Mouse (Mus musculus) heart, postnatal 10 days (tissue): ENCODE measurements at regions not wholly inside any gene's neighbourhood (a gene's known extent, or its start where the extent isn't known, plus 50 kb on each side); places are given as distances from the start of the nearest gene placed in this dataset.
"Not testable (repeated sequence)": the region's sequence is repeated elsewhere in the genome, so short reads cannot be mapped to it uniquely, and the experiment has no call there.

Experiments
- DNase-seq, 2 experiments: peaks; one replicate each; pipeline ENCODE4 v3.0.0; 2021
- intact Hi-C: fragments of 180-260 bp; cut with DNase I; formaldehyde crosslinking; loops from one replicate; pipeline ENCODE4 v1.15.1; 2025

DNA sequence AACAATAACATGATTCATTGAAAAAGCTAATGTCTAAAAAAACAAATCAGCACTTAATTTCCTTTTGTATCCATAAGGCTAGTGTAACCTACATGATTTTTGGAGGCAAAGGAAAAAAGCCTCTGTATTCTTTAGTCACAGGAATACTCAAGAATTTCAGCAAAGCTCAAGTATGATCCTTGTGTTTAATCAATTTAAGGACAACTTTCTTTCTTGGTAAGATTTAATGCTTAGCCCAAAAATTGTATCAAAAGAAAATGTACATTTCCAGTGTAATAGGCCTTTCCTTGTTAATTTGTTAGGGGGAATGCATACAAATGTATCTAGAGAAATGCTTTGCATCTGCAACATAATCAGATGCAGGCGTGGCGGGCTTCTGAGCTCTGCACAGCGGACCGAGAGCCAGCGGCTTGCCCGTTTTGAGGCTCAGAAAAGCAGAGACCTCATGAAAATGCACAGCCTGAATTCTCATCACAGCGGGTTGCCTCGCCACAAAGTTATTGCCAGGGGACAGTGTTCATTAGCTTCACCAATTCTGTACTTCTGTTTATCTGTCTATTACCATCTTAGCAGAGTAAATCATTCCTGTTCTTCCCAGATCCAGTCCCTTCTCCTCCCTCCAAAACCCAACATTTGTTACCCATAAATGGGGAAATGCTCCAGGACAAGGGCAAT is 133.2 kb upstream of the Kiz start:
- intact Hi-C loops = no loop called here

DNA sequence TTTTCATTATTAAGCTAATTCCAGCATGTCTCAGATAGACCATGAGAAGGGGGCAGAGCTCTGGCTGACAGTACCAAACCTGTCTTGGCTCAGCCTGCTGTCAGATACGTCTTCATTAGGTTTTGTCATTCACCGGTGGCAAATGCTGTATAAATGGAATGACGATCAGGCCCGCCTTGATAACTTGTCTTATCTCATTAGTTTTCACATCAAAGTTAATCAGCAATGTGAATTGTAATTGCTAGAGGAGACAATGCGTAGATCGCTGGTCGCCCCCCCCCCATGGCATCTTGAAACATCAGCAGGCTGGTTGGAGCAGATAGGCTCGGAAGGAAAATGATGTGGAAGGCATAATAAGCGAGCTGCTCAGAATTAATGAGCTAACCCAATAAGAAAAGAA is 132.5 kb upstream of the Kiz start:
- intact Hi-C loops = no loop called here
- no peak for DNase-seq

More for the DNA sequence above, 133.2 kb upstream of the Kiz start:
- no peak for DNase-seq

DNA sequence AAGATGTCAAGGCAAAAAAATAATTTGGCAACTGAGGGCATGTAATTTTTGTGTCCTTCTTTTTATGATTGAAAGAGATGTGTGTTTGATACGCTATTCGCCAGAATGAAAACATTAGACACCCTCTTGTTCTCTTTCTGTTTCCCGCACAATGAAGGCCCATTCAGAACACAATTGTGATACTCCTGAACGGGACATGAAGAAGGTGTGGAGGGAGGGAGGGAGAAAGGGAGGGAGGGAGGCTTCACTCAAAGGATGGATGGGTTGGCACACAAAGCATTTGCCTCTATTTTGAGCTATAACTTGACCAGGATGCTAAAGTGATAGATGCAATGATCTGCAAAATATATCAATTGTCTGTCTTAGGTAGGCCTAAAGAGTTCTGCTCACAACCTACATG is 132.0 kb upstream of the Kiz start:
- no peak for DNase-seq
- intact Hi-C loops = no loop called here

DNA sequence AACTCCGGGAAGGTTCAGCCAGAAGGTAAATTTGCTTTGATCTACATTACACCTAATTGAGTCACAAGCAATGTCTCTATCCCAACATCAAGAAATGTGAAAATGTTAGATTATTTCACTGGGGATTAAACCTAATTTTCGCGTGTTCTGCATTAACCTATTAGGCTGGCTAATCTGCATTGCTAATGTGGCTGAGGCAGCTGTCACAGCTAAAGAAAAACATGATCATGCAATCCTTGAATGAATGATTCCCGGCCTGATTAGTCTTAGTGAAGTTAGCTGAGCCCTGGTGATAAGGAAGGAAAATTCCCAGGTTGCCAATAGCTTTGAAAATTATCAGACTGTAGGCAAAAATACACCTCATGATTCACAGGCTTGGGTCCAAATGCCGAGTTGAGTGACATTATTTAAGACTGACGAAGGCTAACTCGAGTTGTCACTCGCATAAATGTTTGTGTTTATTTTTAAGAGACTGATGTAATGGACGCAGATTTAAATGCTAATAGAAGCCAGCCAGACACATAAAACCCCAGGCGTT is 131.5 kb upstream of the Kiz start:
- intact Hi-C loops = no loop called here
- no peak for DNase-seq

DNA sequence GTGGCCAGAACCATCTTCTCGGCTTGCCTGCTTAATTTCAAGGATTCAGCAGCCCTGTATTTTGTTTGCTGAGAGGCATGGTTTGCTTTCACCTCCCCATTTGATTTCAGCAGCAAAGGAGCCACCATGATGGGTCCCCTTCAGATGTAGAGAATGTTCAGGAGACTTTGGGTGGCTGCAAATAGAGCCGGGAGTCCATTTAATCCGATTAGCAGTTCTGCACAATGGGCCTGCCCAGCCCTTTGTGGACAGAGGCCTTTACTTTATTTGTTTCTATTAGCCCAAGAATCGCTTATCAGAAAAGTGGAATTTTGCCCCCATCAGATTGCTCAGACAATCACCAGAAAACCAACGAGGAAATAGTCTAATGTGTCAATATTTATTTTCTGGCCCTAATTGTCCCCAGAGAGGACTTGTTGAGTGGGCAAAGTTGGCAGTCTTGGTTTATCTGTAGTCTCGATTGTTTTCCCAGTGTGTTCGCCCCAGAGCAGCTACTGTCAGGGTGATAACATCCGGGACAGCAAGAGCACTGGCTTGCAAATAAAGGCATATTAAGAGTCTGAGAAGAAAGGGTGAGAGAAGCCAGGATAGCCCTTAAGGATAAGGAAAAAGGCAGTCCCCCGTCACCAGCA is 130.6 kb upstream of the Kiz start:
- no peak for DNase-seq
- intact Hi-C loops = no loop called here

DNA sequence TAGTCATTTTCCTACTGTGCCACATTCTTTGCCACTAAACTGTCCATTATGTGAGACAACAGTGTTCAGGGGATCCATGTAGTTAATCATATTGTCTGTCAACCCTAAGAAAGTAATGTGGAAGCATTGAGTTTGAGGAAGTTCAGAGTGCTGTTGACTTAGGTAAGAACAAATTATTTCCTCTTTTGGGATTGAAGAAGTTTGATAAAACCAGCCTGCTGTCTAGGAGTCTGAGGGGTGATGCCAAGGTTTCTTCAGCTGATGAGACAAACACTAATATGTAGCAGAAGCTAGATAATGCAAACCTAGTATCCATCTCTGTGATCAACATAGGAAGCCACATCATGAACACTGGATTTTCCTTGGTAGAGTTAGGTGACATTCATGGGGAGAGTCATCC is 127.0 kb upstream of the Kiz start:
- no peak for DNase-seq

DNA sequence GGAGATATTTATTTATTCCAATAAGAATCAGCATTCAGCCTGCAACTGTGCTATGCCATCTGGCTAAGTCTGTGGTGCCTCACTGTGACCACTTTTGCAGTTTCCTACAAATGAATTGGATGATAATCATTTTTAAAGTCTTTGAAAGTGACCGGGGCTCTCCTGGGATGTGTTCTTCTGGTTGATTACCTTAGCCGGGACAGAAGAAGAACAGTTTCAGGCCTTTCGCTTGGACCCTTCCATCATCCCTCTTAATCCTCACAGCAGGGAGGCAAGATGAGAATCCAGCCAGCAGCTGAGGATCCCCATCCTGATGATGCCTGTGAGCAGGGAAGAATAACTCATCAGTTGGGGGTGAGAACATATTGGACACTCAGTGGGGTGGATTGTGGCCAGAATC is 124.6 kb upstream of the Kiz start:
- no peak for DNase-seq
- intact Hi-C loops = no loop called here

More for the DNA sequence above, 127.0 kb upstream of the Kiz start:
- intact Hi-C loops = no loop called here

DNA sequence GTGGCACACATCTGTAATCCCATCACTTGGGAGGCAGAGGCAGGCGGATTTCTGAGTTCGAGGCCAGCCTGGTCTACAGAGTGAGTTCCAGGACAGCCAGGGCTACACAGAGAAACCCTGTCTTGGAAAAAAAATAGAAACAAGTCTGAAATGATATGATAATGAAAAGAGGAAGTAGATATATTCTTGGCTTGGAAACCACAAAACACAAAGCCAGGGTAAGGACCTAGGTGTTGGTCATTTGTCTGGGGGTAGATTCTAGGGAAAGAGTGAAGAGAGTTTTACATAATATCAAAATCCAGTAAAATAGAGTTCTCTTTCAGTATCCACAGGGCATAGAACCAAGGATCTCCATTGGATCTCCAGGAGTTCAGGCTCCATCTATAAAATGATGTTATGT is 122.8 kb upstream of the Kiz start:
- DNase-seq, intact Hi-C loops: not testable (repeated sequence)

DNA sequence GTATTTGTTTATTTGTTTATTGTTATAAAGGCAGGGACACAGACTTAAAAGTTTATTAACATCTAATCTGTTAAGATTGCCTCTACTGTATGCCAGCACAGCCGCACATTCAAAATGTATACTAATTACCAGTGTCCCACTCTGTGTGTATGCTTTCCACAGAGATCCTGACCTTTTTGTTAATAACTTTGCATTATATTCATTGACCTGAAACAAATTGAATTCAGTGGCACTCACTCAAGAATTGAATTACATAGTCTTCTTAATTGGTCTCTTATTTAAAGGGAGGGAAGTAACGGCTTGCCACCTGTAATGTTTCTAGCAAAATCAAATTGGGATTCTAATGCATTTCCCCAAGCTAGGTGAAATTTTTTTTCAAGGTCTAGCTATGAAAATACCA is 111.3 kb upstream of the Kiz start:
- intact Hi-C loops = no loop called here
- DNase-seq = no peak

DNA sequence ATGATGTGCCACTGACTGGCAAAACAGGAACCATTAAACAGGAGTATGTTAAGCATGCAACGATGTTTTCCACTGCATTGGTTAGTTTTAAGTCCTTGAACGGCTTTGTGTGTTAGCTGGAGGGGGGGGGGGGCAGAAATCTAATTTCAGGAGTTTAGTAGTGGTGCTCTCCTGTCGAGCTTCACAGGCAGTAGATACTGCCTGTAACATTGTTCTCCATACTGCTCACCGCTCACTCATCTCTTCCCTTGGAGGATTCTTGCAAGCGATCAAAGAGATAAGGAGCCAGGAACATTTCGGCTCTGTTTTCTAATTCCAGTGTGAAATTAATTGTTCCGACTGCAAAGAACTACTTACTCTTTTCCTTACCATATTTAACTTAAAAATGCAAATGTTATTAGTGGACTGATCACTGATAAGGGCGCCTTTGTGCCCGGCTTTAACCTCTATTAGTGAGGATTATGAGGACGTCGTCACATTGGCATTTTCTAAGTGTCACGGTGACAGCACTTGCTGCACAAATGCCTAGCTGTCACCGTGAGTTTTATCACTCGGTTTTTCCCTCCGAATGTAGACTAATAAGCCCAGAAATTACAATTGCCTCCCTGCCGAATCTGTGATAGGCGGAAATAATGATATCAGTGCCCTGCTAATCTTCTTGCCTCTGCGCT is 110.5 kb upstream of the Kiz start:
- DNase-seq = no peak
- intact Hi-C loops = no loop called here

DNA sequence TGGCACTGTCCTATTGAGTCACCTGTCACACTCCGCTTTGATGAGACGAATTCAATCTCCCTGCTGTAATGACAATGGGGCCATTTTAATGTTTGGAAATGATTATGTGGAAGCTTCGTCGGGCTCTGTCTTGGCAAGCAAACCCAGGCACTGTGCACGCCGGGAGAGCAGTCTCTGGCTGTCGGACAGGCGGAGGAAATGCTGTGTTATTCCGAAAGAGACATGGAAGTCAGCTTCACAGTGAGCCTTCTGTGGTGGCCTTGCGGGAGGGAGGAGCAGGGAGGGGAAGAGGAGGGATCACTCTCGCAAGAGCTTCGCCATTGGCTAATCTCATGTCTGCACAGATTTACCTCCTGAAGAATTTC is 110.0 kb upstream of the Kiz start:
- peak; percentile 1 to 17 for DNase-seq
- intact Hi-C loops = no loop called here

DNA sequence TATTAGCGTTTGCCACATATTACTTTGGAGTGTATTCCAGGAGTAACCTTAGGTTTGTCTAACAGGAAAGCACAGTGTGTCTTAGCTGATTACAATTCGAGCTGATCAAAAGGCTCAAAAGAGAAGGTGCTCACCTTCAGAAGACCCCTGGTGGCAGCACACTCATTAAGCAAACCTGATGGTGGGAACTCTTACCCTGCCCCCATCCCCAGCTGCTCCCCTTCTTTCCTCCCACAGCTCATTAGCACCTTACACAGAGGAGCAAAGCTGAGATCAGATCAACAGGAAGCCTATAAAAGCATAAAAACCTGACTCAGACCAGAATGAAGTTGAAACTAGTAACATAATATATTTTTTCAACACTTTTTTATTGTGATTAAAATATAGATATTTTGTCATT is 101.7 kb upstream of the Kiz start:
- DNase-seq = no peak
- intact Hi-C loops = no loop called here

DNA sequence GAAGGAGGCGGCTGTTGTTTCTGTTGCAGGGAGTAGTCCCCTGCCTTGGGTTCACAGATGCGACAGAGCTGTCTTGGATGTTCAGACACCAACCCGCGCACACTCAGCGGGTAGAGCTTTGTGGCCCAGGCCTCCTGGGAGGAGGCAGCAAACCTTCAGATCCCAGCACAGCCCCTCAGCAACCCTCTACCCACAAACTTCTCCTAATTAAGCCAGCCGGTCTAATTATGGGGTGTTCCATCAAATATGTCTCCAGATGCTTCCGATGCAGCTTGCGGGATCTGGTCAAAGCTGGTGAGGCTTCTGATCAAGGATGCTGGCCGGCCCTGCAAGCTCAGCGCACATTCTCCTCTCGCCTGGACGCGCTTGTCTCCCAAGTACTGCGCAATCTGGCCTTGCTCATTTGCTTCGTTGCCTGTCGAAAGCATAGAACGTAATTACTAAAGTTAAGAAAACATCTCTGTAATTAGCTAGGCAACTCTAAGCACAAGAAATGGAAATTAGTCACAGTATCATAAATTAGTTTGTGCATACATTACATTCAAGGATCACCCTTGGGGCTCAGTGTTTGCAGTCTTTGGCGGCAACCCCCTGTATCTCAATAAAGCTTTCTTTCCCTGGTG is 92.0 kb upstream of the Kiz start:
- DNase-seq = no peak
- intact Hi-C loops = no loop called here

DNA sequence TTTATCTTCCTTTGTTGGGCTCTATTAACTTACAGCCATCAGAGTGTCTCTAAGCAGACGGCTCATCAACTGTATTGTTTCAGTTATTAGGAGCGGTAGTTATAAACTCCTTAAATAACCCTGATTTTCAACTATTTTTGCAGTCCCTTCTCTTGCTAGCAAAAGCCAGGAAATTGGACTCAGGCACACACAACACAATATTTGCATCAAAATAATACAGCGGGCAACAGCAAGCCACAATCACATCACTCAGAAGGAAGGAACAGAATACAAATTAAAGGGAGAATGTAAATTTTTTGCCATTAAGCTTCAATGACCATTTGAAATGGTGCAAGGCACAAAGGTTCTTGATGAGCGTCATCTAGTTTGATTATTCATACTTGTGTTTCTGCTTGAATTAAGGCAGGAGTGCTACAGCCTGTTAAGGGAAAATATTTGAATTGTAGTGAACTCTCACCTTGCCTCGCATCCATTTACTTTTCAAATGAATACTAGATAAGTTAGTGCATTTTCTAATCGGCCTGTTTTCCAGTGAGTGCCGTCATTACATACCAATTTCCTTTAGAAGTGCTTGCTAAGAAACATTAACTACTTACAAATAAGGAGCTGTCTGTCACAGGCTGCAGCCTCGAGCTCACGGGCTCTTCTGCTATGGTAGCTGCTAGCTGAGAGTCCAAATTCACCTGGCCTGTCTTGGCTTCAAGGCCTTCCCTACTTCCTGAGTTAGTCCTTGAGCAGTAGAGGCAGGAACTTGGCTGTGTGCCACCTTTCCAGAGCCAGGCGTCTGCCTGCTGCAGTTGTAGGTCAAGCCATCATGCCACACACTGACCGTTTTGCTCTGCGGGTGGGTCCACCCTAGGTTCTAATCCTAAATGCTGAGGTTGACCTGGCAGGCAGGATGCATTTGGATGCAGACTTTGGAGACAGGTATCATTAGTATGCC is 91.1 kb upstream of the Kiz start:
- intact Hi-C loops = no loop called here
- no peak for DNase-seq

DNA sequence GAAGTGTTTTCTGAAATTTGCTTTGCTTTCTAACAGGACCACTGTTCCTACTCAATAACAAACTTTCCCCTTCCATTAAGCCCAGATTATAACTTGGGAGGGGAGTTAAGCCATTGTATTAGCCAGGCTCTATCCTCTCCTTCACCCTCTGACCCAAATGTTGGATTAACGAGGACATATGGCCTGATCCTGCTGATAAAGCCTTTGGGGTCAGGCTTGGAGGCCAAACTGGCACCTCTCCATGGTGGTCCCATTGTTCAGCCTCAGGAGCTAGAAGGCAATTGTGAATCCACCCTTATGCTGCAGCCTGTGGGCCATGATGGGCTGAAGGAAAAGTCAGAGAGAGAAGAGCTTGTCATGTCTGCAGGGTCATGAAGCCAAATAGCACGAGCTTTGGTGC is 80.8 kb upstream of the Kiz start:
- intact Hi-C loops = no loop called here
- no peak for DNase-seq

DNA sequence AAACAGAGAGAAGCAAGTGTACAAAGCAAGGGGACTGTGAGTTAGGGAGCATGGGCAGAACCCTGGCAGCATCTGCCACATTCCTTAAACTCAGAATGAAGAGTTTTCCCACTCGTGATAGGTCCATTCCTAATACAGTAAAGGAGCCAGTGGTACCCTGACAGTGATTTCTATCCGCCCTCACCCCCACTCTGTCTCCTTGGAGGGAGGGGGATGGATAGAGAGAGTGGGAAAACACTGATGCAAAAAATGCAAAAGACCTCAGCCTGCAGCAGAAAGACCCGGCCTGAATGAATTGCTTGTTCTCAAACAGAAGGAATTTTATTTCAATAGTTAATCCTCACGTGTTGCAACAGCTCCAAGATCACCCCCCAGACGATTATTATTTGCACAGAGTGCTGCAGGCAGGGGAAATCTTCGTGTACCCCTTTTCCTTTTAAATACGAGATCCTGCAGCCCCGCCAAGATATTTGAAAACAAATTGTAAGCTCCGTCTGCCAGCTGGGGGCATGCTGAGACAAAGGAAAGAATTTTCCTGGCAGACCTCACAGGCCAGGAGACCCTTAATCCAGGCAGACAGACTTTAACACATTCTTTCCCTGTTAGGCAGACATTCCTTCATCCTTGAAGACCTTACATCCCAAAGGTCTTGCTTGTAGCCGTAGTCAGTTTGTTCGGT is 68.4 kb upstream of the Kiz start:
- intact Hi-C loops = no loop called here
- no peak for DNase-seq

DNA sequence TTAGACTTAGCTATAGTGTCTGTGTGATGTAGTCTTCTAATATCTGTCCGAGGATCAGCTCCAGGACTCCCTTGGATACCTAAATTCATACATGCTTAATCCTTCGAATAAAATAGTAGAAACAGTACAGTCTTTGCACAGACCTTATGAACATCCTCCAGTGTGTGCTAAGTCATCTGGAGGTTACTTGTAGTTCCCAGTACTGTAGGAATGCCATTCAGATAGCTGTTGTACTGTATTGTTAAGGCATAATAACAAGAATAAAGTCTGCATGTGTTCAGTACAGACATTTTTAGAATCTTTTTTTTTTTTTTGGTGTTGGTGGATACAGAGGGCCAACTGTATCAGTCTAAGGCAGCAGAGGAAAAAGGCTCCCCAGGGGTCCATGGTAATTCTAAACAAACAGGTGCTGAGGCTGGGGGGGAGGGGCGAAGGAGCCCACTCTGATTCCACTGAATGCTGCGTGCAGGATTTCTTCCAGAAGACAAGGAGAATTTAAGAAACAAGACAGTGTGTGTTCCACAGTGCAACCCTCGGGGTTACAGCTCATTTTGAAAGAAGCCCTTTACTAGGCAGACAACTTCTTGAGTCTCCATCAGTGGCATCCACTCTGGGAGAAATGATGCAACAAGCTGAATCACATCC is 67.7 kb upstream of the Kiz start:
- intact Hi-C loops = no loop called here
- no peak for DNase-seq

DNA sequence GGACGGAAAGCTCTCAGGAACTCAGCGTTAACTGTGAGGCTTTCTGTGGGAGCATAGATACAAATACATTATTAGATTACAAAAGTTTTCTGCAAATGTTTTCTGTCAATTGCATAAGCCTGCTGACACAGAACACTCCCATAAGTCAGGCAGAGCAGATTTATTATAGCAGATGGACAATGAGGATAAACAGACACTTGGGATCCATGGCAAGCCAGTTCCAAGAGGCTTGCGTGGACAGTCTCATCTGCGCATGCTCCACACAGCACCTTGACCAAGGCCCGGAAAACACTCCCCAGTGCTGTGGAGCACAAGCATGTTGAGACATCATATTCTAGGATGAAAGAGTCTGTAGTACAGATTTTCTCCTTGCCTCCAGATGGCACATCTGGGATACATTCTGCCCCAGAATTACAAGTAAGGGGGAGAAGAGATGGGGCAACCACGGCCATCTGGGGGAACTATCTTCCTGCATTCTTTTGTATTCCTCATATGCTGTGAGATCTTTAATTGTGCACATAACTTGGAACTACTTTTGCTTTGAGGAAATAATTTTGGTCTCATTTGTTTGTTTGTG is 62.7 kb upstream of the Kiz start:
- DNase-seq = no peak
- intact Hi-C loops = no loop called here

DNA sequence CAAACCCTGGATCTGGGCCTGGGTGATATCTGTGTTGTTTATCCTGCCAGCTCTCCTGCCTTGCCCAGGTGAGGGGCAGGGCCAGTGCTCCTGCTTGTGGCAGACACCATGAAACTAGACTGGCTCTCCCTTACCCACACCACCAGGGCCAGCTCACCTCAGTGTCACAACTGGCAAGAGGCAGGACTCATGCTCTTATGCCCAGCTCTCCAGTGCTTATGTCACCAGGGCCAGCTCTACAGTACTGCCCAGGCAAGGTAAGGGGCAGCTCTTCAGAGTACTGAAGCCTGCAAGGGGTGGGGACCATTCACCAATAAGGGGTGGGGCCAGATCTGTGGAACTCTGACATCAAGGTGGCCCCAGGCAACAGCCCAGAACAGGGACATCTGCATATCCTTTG is 52.7 kb upstream of the Kiz start:
- intact Hi-C loops = no loop called here
- DNase-seq = no peak
